Mouse (Mus musculus) kidney, embryonic 15.5 days (tissue): ENCODE results near the gene Gm20696. TPM values are rescaled to one million over a fixed set of nuclear protein-coding genes. Genes with fewer than 3 reads are reported as not detected.
A peak's percentile ranks its signal among the peaks of the same experiment; 100 is the strongest.

ENCODE experiments used
- ATAC-seq: fragments of 200-750 bp; cut with Nextera tagmentation; replicated peaks from 2 replicates; pipeline ENCODE4 v1.8.0; 2017; ENCODE audit warnings: moderate TSS enrichment; ENCODE audit not compliant: low FRiP score
- H3K27ac ChIP-seq: fragments of 300-500 bp; sonication (generic); 2 replicates; pipeline ENCODE4 v1.5.1; 2015; ENCODE audit warnings: mild to moderate bottlenecking, inconsistent platforms
- H3K27me3 ChIP-seq: fragments of 300-500 bp; sonication (generic); 2 replicates; pipeline ENCODE4 v1.6.1; 2015; ENCODE audit warnings: inconsistent platforms
- H3K36me3 ChIP-seq: fragments of 300-500 bp; sonication (generic); 2 replicates; pipeline ENCODE4 v1.6.1; 2015; ENCODE audit warnings: inconsistent platforms
- H3K4me1 ChIP-seq: fragments of 300-500 bp; sonication (generic); 2 replicates; pipeline ENCODE4 v1.6.1; 2015; ENCODE audit warnings: inconsistent platforms
- H3K4me2 ChIP-seq: fragments of 300-500 bp; sonication (generic); 2 replicates; pipeline ENCODE4 v1.6.1; 2015; ENCODE audit warnings: moderate library complexity, mild to moderate bottlenecking, inconsistent platforms
- H3K4me3 ChIP-seq: fragments of 300-500 bp; sonication (generic); replicated peaks from 2 replicates; pipeline ENCODE4 v1.5.1; 2015; ENCODE audit warnings: mild to moderate bottlenecking, inconsistent platforms
- H3K9ac ChIP-seq: fragments of 300-500 bp; sonication (generic); 2 replicates; pipeline ENCODE4 v1.6.1; 2015; ENCODE audit warnings: mild to moderate bottlenecking, inconsistent platforms
- H3K9me3 ChIP-seq: fragments of 300-500 bp; sonication (generic); replicated peaks from 2 replicates; pipeline ENCODE4 v1.6.1; 2016; ENCODE audit warnings: inconsistent platforms
- WGBS: fragments of 180-500 bp; shearing (Covaris S2); methylation state at CpG from one replicate; pipeline ENCODE4 v1.1.7; 2015; ENCODE audit warnings: mixed read lengths; 5-methylcytosine and 5-hydroxymethylcytosine counted together
- polyA plus RNA-seq: library from polyadenylated mRNA; unstranded; fragments of >200 nt; fragmentation: Nextera tagmentation; extraction: Ambion mirVana; gene quantifications from 2 replicates; pipeline ENCODE4 v1.2.1, GENCODE M21; 2015

Gm20696 gene
- polyA plus RNA-seq, 1 experiment from 2014 or later = 4.0 TPM

GRCm38 (mm10) chr6:99299196-99299595 lies 367.4 kb downstream of the Gm20696 start:
- no peak overlapping the region for H3K4me3 ChIP-seq
- no peak overlapping the region for H3K27ac ChIP-seq
- 0 out of 2 replicates have a peak, but pooled peaks cover 3% of the 10 kb centered on the region for H3K27me3 ChIP-seq
- 41% methylated on average over 14 of the region's 14 CpGs for WGBS
- H3K9ac ChIP-seq = no peak overlapping the region
- H3K36me3 ChIP-seq = no peaks in the 10 kb centered on the region
- no peaks in the 10 kb centered on the region for H3K9me3 ChIP-seq
- H3K4me1 ChIP-seq = peaks cover 35% of the 10 kb centered on the region
- no peak overlapping the region for H3K4me2 ChIP-seq
- no peak for ATAC-seq

- no peaks in the 10 kb centered on the region for H3K9me3 ChIP-seq
- no peaks in the 10 kb centered on the region for H3K36me3 ChIP-seq
- no peak overlapping the region for H3K4me3 ChIP-seq
- no peak overlapping the region for H3K27ac ChIP-seq
- 92% methylated on average over 5 of the region's 5 CpGs for WGBS
- no peak for ATAC-seq
- no peak overlapping the region for H3K9ac ChIP-seq
- peaks cover 31% of the 10 kb centered on the region for H3K4me1 ChIP-seq
- H3K4me2 ChIP-seq = no peak overlapping the region
- 0 out of 2 replicates have a peak, but pooled peaks cover 3% of the 10 kb centered on the region for H3K27me3 ChIP-seq
Observed at GRCm38 (mm10) chr6:99297535-99297934, 369.1 kb downstream of the Gm20696 start.

- H3K4me1 ChIP-seq = peaks cover 17% of the 10 kb centered on the region
- 0 out of 2 replicates have a peak overlapping the region, but pooled peaks have one; percentile 37 for H3K27ac ChIP-seq
- 0 out of 2 replicates have a peak, but pooled peaks cover 2% of the 10 kb centered on the region for H3K27me3 ChIP-seq
- no peak overlapping the region for H3K4me3 ChIP-seq
- 44% methylated on average over 8 of the region's 8 CpGs for WGBS
- H3K9me3 ChIP-seq = no peaks in the 10 kb centered on the region
- H3K4me2 ChIP-seq = no peak overlapping the region
- no peak overlapping the region for H3K9ac ChIP-seq
- ATAC-seq = no peak
- no peaks in the 10 kb centered on the region for H3K36me3 ChIP-seq
Observed at GRCm38 (mm10) chr6:99295495-99295894, 371.1 kb downstream of the Gm20696 start.

- Histone ChIP-seq H3K36me3 (no peaks in the 10 kb centered on the region), H3K9me3 (no peaks in the 10 kb centered on the region), H3K27ac (no peak overlapping the region), H3K4me1 (0 out of 2 replicates have a peak, but pooled peaks cover 3% of the 10 kb centered on the region), H3K4me2 (no peak overlapping the region), H3K9ac (no peak overlapping the region), H3K4me3 (no peak overlapping the region), H3K27me3 (no peaks in the 10 kb centered on the region)
- ATAC-seq = no peak
- WGBS = 76% methylated on average over 4 of the region's 4 CpGs
Observed at GRCm38 (mm10) chr6:99289220-99289619, 377.4 kb downstream of the Gm20696 start.

- 54% methylated on average over 3 of the region's 3 CpGs for WGBS
- Histone ChIP-seq H3K4me1 (0 out of 2 replicates have a peak, but pooled peaks cover 9% of the 10 kb centered on the region), H3K9ac (no peak overlapping the region), H3K4me2 (no peak overlapping the region), H3K27me3 (no peaks in the 10 kb centered on the region), H3K36me3 (no peaks in the 10 kb centered on the region), H3K4me3 (no peak overlapping the region), H3K9me3 (no peaks in the 10 kb centered on the region), H3K27ac (no peak overlapping the region)
- ATAC-seq = no peak; the same call in 1 of the 2 replicates
Observed at GRCm38 (mm10) chr6:99285026-99285425, 381.6 kb downstream of the Gm20696 start.

- H3K27me3 ChIP-seq = no peaks in the 10 kb centered on the region
- no peak overlapping the region for H3K4me2 ChIP-seq
- H3K9ac ChIP-seq = no peak overlapping the region
- H3K27ac ChIP-seq = no peak overlapping the region
- 76% methylated on average over 4 of the region's 4 CpGs for WGBS
- ATAC-seq = no peak
- H3K4me1 ChIP-seq = 0 out of 2 replicates have a peak, but pooled peaks cover 14% of the 10 kb centered on the region
- no peaks in the 10 kb centered on the region for H3K36me3 ChIP-seq
- H3K9me3 ChIP-seq = no peaks in the 10 kb centered on the region
- H3K4me3 ChIP-seq = no peak overlapping the region
Observed at GRCm38 (mm10) chr6:99284019-99284418, 382.6 kb downstream of the Gm20696 start.

- H3K4me3 ChIP-seq = no peak overlapping the region
- H3K4me1 ChIP-seq = 0 out of 2 replicates have a peak, but pooled peaks cover 14% of the 10 kb centered on the region
- no peak overlapping the region for H3K4me2 ChIP-seq
- 61% methylated on average over 15 of the region's 15 CpGs for WGBS
- no peak overlapping the region for H3K9ac ChIP-seq
- no peaks in the 10 kb centered on the region for H3K36me3 ChIP-seq
- no peaks in the 10 kb centered on the region for H3K9me3 ChIP-seq
- no peak overlapping the region for H3K27ac ChIP-seq
- no peaks in the 10 kb centered on the region for H3K27me3 ChIP-seq
- 0 out of 2 replicates have a peak, but pooled peaks have one; percentile 18 for ATAC-seq
Observed at GRCm38 (mm10) chr6:99282866-99283657, 383.5 kb downstream of the Gm20696 start.

- H3K27ac ChIP-seq = no peak overlapping the region
- H3K27me3 ChIP-seq = no peaks in the 10 kb centered on the region
- peaks cover 18% of the 10 kb centered on the region; the same call in 1 of the 2 replicates for H3K4me1 ChIP-seq
- no peak overlapping the region for H3K4me3 ChIP-seq
- H3K36me3 ChIP-seq = no peaks in the 10 kb centered on the region
- no peaks in the 10 kb centered on the region for H3K9me3 ChIP-seq
- ATAC-seq = no peak
- no peak overlapping the region for H3K4me2 ChIP-seq
- no peak overlapping the region for H3K9ac ChIP-seq
- 90% methylated on average over 9 of the region's 9 CpGs for WGBS
Observed at GRCm38 (mm10) chr6:99281433-99281832, 385.2 kb downstream of the Gm20696 start.

GRCm38 (mm10) chr6:99280619-99281018 lies 386.0 kb downstream of the Gm20696 start:
- Histone ChIP-seq H3K27ac (no peak overlapping the region), H3K4me3 (no peak overlapping the region), H3K9me3 (no peaks in the 10 kb centered on the region), H3K36me3 (no peaks in the 10 kb centered on the region), H3K4me2 (no peak overlapping the region), H3K4me1 (peaks cover 25% of the 10 kb centered on the region), H3K9ac (no peak overlapping the region), H3K27me3 (no peaks in the 10 kb centered on the region)
- WGBS = 72% methylated on average over 5 of the region's 5 CpGs
- no peak for ATAC-seq

GRCm38 (mm10) chr6:99277251-99277650 lies 389.3 kb downstream of the Gm20696 start:
- H3K36me3 ChIP-seq = no peaks in the 10 kb centered on the region
- H3K27me3 ChIP-seq = no peaks in the 10 kb centered on the region
- 86% methylated on average over 1 of the region's 1 CpGs for WGBS

GRCm38 (mm10) chr6:99276297-99276653 lies 390.3 kb downstream of the Gm20696 start:
- WGBS = 29% methylated on average over 7 of the region's 7 CpGs
- Histone ChIP-seq H3K9ac (no peak overlapping the region), H3K27ac (peak overlapping the region; percentile 19; the same call in 1 of the 2 replicates), H3K4me2 (no peak overlapping the region), H3K27me3 (no peaks in the 10 kb centered on the region), H3K36me3 (no peaks in the 10 kb centered on the region), H3K4me3 (no peak overlapping the region), H3K9me3 (no peaks in the 10 kb centered on the region), H3K4me1 (peaks cover 33% of the 10 kb centered on the region)
- peak; percentile 37; the same call in 1 of the 2 replicates for ATAC-seq

More at GRCm38 (mm10) chr6:99277251-99277650, 389.3 kb downstream of the Gm20696 start:
- no peaks in the 10 kb centered on the region for H3K9me3 ChIP-seq
- no peak overlapping the region for H3K4me2 ChIP-seq
- no peak for ATAC-seq
- H3K9ac ChIP-seq = no peak overlapping the region
- H3K4me3 ChIP-seq = no peak overlapping the region
- no peak overlapping the region for H3K27ac ChIP-seq
- H3K4me1 ChIP-seq = peaks cover 33% of the 10 kb centered on the region
